Mouse (Mus musculus) cerebellum, adult 8-10 months (tissue): Measurements from ENCODE around the gene Gm5935.
"Not testable (repeated sequence)": the region's sequence is repeated elsewhere in the genome, so short reads cannot be mapped to it uniquely, and the experiment has no call there.

Source experiments
- DNase-seq: peaks from one replicate; pipeline ENCODE4 v3.0.0; 2022

Gm5935 gene

DNA sequence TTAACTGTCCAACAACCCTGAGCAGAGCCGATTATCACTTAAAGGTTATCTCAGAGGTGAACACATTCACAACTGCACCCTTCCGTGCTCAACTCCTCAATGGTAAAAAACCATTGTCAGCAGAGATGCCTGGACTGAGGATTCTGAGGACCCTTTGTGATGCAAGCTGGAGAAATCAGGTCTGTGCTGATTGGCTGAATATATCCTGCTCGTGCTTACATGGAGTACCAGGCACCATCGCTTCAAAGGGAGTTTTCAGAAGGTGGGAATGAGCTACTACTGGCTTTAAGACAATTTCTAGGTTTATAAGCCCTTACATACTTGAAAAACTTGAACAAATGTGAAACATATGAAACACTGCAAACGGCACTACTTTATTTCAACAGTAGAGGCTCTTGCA is at the start of gene Gm5935:
Gene Gm5935, minus strand, starts transcription at position 101 of the 400 bp plus-strand sequence.
- DNase-seq, result not testable (repeated sequence)
